Mouse (Mus musculus): ENCODE measurements at regions not wholly inside any gene's neighbourhood (a gene's known extent, or its start where the extent isn't known, plus 50 kb on each side); places are given as distances from the start of the nearest gene placed in this dataset.

GRCm38 (mm10) chr1:41359061-41359460, 553.7 kb downstream of the Tmem182 start:
- TF ChIP-seq CTCF (IDR thresholded peaks at IDR 0.05), result no peak
- no peak for TF ChIP-seq POLR2A (IDR thresholded peaks at IDR 0.05; ENCODE audit: insufficient read depth, low read depth, low read length)
- no peak for TF ChIP-seq EP300 (IDR thresholded peaks at IDR 0.05; ENCODE audit: insufficient read depth, low read depth, low read length)

All from heart, adult 2 months (tissue).